In the genomic region with DNA sequence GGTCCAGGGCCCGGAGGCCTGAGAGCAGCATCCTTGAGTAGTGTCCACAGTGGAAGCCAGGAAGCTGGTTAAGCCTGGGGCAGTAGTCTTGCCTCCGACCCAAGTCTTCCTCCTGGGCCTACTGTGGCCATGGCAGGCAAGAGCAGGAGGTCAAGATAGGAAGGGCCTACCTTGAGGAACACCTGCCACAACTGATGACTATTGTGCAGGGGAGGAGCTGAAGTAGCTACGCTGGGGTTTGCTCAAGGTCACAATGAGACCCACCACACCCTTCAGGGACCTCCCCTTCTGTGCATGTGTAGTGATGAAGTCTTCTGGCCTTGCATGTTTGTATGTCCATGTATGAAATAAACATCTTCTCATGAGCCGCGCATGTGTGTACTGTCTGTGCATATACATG, we compare ENCODE assay signal across 1 mouse cellular context.
TF ChIP-seq lines count a peak whose summit lies in the region.

No protein-coding gene starts in this region.

TF ChIP-seq in C2C12, 6 proteins besides CTCF, POLR2A, EP300 and RAD21 (continued from another document):
- no peak for TF ChIP-seq FOSL1 (IDR thresholded peaks at IDR 0.05; ENCODE audit: insufficient read depth, low read length, poor library complexity, severe bottlenecking)
